Mouse (Mus musculus): ENCODE data around the gene Ptk6.

DNA sequence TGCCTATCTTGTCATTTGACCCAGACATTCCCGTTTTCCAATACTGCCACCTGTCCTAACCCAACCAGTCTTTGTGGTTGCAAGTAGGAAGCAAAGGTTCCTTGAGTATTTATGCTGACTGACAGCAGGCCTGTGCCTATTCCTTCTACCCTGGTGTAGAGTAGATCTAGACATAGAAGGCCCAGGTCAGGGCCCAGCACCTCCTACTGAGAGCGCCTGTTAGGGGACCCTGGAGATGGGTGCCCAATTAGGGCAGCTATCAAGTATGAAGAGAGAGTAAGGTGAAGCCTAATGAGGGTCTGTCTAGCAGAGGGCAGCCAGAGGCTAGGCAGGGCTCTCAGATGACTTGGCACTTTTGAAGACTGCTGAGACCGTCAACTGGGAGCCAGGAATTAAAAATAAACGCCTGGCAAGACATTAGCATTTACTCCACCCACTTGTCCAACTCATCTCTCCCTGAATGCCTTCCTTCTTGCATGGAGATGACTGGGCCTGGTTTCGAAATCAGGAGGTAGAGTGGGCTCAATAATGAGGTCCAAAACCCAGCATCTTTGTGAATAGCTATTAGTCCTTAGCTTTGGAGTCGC is 44.8 kb downstream of the Ptk6 start:
- TF ChIP-seq POLR2A (IDR thresholded peaks at IDR 0.05; ENCODE audit: low read depth, low read length) = no peak
- TF ChIP-seq CTCF (conservative IDR thresholded peaks at IDR 0.05; ENCODE audit: insufficient read depth, insufficient read length, low read depth, low read length) = no peak
